Mouse (Mus musculus) bone marrow macrophage, adult 2 months (primary cell): Measurements from ENCODE around the gene Spata9.

Source experiments
- CTCF ChIP-seq: IDR thresholded peaks from 2 replicates; pipeline ENCODE4 v1.5.1; 2012; ENCODE audit warnings: low read depth, mild to moderate bottlenecking, low read length, moderate library complexity
- POLR2A ChIP-seq: IDR thresholded peaks from 2 replicates; pipeline ENCODE4 v1.6.1; 2012; ENCODE audit warnings: mild to moderate bottlenecking, low read depth, low read length, borderline replicate concordance

GRCm38 (mm10) chr13:75938866-75939265 lies 28.1 kb upstream of the Spata9 start:
- TF ChIP-seq POLR2A (no peak), CTCF (no peak)
